Comparison of ENCODE assay signal across 8 mouse cellular contexts in the genomic region with DNA sequence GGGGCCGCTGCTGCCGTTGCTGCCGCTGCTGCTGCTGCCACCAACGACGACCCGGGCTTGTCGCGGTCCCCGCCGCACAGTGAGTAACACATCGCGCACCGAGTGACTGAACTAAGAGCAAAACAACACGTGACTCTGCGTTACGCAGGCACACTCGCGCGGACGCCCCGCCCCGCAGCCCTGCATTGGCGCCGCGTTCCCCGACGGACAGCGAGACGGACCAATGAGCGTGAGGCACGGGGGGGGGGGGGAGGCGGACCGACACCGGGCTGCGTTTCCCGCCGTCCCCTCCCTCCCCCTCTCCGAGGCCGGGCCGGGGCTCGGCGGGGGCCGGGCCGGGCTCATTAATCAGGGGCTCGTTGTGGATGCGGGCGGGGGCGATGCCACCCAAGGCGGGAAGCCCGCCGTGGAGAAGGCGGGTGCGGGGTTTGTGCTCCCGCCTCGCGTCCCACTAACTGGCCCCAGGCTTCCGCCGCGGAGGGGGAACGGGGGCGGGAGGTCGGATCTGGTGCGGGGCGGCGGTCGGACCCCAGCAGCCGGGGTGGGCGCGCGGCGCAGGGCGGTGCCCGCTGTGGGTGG. TPM values are rescaled to one million over a fixed set of nuclear protein-coding genes. Genes with fewer than 3 reads are reported as not detected.
DNase-seq lines count a peak whose midpoint lies in the region; ATAC-seq and TF ChIP-seq lines count a peak whose summit lies in the region.

No protein-coding gene starts in this region.

- in situ Hi-C loops in CH12.LX (cut with MboI; ENCODE audit: low pct_ligation_motif_present, low pct_unique_long_range_greater_than_20kb, low sequenced_read_pairs): no loop called here

- TF ChIP-seq EP300 in CH12.LX (IDR thresholded peaks at IDR 0.05; ENCODE audit: low read length): no peak

- H3K27ac ChIP-seq in CH12.LX (ENCODE audit: insufficient read depth, low read depth): peak overlapping the region; percentile 46
- peak overlapping the region; percentile 99 for H3K27ac ChIP-seq in forebrain, embryonic 10.5 days
- peak overlapping the region; percentile 99 for H3K27ac ChIP-seq in heart, embryonic 15.5 days
- H3K27ac ChIP-seq in liver, embryonic 12.5 days: peak overlapping the region; percentile 97
- peak overlapping the region; percentile 97 for H3K27ac ChIP-seq in stomach, embryonic 14.5 days (ENCODE audit: low read length)

- H3K4me1 ChIP-seq in CH12.LX (ENCODE audit: control insufficient read depth in 1 of 2, insufficient read depth in 2 of 2): peaks cover 2 to 13% of the 10 kb centered on the region in 2 experiments; a peak in 2 of 4 replicates
- peaks cover 83% of the 10 kb centered on the region for H3K4me1 ChIP-seq in forebrain, embryonic 10.5 days
- H3K4me1 ChIP-seq in heart, embryonic 15.5 days (replicated peaks): peaks cover 47% of the 10 kb centered on the region
- H3K4me1 ChIP-seq in liver, embryonic 12.5 days: peaks cover 52% of the 10 kb centered on the region
- H3K4me1 ChIP-seq in stomach, embryonic 14.5 days (ENCODE audit: control insufficient read depth, insufficient read depth, low read length): peaks cover 39% of the 10 kb centered on the region

- peaks cover 28% of the 10 kb centered on the region for H3K9me3 ChIP-seq in CH12.LX (replicated peaks; ENCODE audit: low read length)
- H3K9me3 ChIP-seq in forebrain, embryonic 10.5 days: no peaks in the 10 kb centered on the region
- H3K9me3 ChIP-seq in heart, embryonic 15.5 days (replicated peaks): no peaks in the 10 kb centered on the region
- H3K9me3 ChIP-seq in liver, embryonic 12.5 days (replicated peaks): no peaks in the 10 kb centered on the region
- H3K9me3 ChIP-seq in stomach, embryonic 14.5 days (ENCODE audit: control insufficient read depth, low read depth, low read length): no peaks in the 10 kb centered on the region

- DNase-seq in CH12.LX (ENCODE audit: extremely low read depth): peak; percentile 65
- peak; percentile 88 for DNase-seq in c-Kit-positive CD71-negative TER-119-negative erythroid progenitor cells, embryonic 14.5 days (ENCODE audit: low read depth)
- peak; percentile 95 for DNase-seq in forebrain, embryonic 10.5 days (ENCODE audit: extremely low spot score, low spot score)
- peak; percentile 98 for DNase-seq in kidney, postnatal 14 days
- peak; percentile 95 to 97 for DNase-seq in natural killer cell, adult 2 months (ENCODE audit: low spot score in 2 of 2)

- peak overlapping the region; percentile 67 for H3K4me2 ChIP-seq in CH12.LX (ENCODE audit: insufficient read depth, low read depth, poor library complexity, severe bottlenecking)
- peak overlapping the region; percentile 90 for H3K4me2 ChIP-seq in heart, embryonic 15.5 days
- peak overlapping the region; percentile 90 for H3K4me2 ChIP-seq in liver, embryonic 12.5 days
- peak overlapping the region; percentile 92 for H3K4me2 ChIP-seq in stomach, embryonic 14.5 days (replicated peaks; ENCODE audit: low read depth, low read length)

- H3K27me3 ChIP-seq in CH12.LX (replicated peaks): no peaks in the 10 kb centered on the region
- peaks cover 56% of the 10 kb centered on the region for H3K27me3 ChIP-seq in forebrain, embryonic 10.5 days (ENCODE audit: poor library complexity, severe bottlenecking)
- no peaks in the 10 kb centered on the region; the same call in 1 of the 2 replicates for H3K27me3 ChIP-seq in heart, embryonic 15.5 days
- H3K27me3 ChIP-seq in liver, embryonic 12.5 days (replicated peaks): peaks cover 14% of the 10 kb centered on the region; the same call in 1 of the 2 replicates
- no peaks in the 10 kb centered on the region for H3K27me3 ChIP-seq in stomach, embryonic 14.5 days (ENCODE audit: control insufficient read depth, insufficient read depth, low read length)

- WGBS in forebrain, embryonic 10.5 days: under 1% methylated on average over 69 of the region's 73 CpGs
- 0% methylated on average over 62 of the region's 73 CpGs for WGBS in heart, embryonic 15.5 days
- 1% methylated on average over 63 of the region's 73 CpGs for WGBS in liver, embryonic 12.5 days (ENCODE audit: insufficient replicate concordance)
- WGBS in stomach, embryonic 14.5 days: under 1% methylated on average over 48 of the region's 73 CpGs

- ATAC-seq in heart, embryonic 15.5 days (replicated peaks; ENCODE audit: insufficient number of reproducible peaks, insufficient read depth, low FRiP score, low read depth): peak; percentile 84
- peak; percentile 85 for ATAC-seq in liver, embryonic 12.5 days
- ATAC-seq in stomach, embryonic 14.5 days (ENCODE audit: insufficient number of reproducible peaks, insufficient read depth, low FRiP score, low read depth): peak; percentile 91

- dilution Hi-C loops in CH12.LX (cut with MboI; ENCODE audit: extremely low pct_ligation_motif_present, extremely low pct_unique_long_range_greater_than_20kb, low sequenced_read_pairs): no loop called here

- peak overlapping the region in 2 of 3 experiments; percentile 53 to 82 for H3K4me3 ChIP-seq in CH12.LX (replicated peaks in 1 of 3; ENCODE audit: low read depth in 2 of 3, low read length in 2 of 3, poor library complexity in 1 of 3)
- H3K4me3 ChIP-seq in forebrain, embryonic 10.5 days: peak overlapping the region; percentile 89
- H3K4me3 ChIP-seq in heart, embryonic 15.5 days: peak overlapping the region; percentile 76
- peak overlapping the region; percentile 88 for H3K4me3 ChIP-seq in liver, embryonic 12.5 days
- H3K4me3 ChIP-seq in stomach, embryonic 14.5 days (ENCODE audit: low read depth, low read length): peak overlapping the region; percentile 71

- peak overlapping the region; percentile 70 for H3K9ac ChIP-seq in CH12.LX (ENCODE audit: insufficient read depth, low read depth)
- peak overlapping the region; percentile 92 for H3K9ac ChIP-seq in heart, embryonic 15.5 days
- peak overlapping the region; percentile 94 for H3K9ac ChIP-seq in liver, embryonic 12.5 days
- peak overlapping the region; percentile 94 for H3K9ac ChIP-seq in stomach, embryonic 14.5 days (replicated peaks; ENCODE audit: low read depth, low read length)

- TF ChIP-seq POLR2A in CH12.LX (IDR thresholded peaks at IDR 0.05; ENCODE audit: low read depth, low read length): peak; percentile 82

- peaks cover 0 to 1% of the 10 kb centered on the region in 2 experiments for H3K36me3 ChIP-seq in CH12.LX (replicated peaks in 1 of 2; ENCODE audit: control insufficient read depth in 1 of 2, insufficient read depth in 1 of 2, low read length in 1 of 2)
- peaks cover 30% of the 10 kb centered on the region for H3K36me3 ChIP-seq in forebrain, embryonic 10.5 days (replicated peaks)
- no peaks in the 10 kb centered on the region for H3K36me3 ChIP-seq in heart, embryonic 15.5 days
- H3K36me3 ChIP-seq in liver, embryonic 12.5 days: peaks cover 27% of the 10 kb centered on the region
- peaks cover 9% of the 10 kb centered on the region for H3K36me3 ChIP-seq in stomach, embryonic 14.5 days (ENCODE audit: control insufficient read depth, insufficient read depth, low read length)

- no peak for TF ChIP-seq RAD21 in CH12.LX (IDR thresholded peaks at IDR 0.05; ENCODE audit: low read depth, low read length)

- no peak for TF ChIP-seq CTCF in CH12.LX (conservative IDR thresholded peaks at IDR 0.05 in 1 of 2, IDR thresholded peaks at IDR 0.05 in 1 of 2; ENCODE audit: low read depth in 2 of 2, low read length in 2 of 2)

- no peaks in the 10 kb centered on the region for H3K79me2 ChIP-seq in CH12.LX (replicated peaks; ENCODE audit: control insufficient read depth, extremely low read depth, insufficient read depth, poor library complexity, severe bottlenecking)

TF ChIP-seq in CH12.LX, 34 proteins besides CTCF, POLR2A, EP300 and RAD21 (continues in another document):
- no peak for TF ChIP-seq E2F4 (IDR thresholded peaks at IDR 0.05; ENCODE audit: insufficient replicate concordance, low read depth, low read length)
- peak; percentile 91 for TF ChIP-seq MAX (IDR thresholded peaks at IDR 0.05; ENCODE audit: low read length)
- no peak for TF ChIP-seq KAT2A (IDR thresholded peaks at IDR 0.05; ENCODE audit: insufficient replicate concordance, low read length)
- no peak for TF ChIP-seq ZKSCAN1 (IDR thresholded peaks at IDR 0.05; ENCODE audit: borderline replicate concordance, low read depth, low read length)
- peak; percentile 48; the same call in 1 of the 2 replicates for TF ChIP-seq NRF1 (IDR thresholded peaks at IDR 0.05; ENCODE audit: low read depth, low read length)
- peak; percentile 17; the same call in 1 of the 2 replicates for TF ChIP-seq MEF2A (IDR thresholded peaks at IDR 0.05; ENCODE audit: borderline replicate concordance, low read depth, low read length)
- peak; percentile 74 for TF ChIP-seq USF2 (conservative IDR thresholded peaks at IDR 0.05; ENCODE audit: low read depth, low read length)
- no peak for TF ChIP-seq ETS1 (conservative IDR thresholded peaks at IDR 0.05; ENCODE audit: low read depth, low read length)
- peak; percentile 88 for TF ChIP-seq USF1 (IDR thresholded peaks at IDR 0.05; ENCODE audit: low read depth, low read length)
- TF ChIP-seq MAZ (IDR thresholded peaks at IDR 0.05; ENCODE audit: low read depth, low read length): peak; percentile 88
- TF ChIP-seq IRF4 (IDR thresholded peaks at IDR 0.05; ENCODE audit: low read depth, low read length): no peak
- TF ChIP-seq TCF12 (IDR thresholded peaks at IDR 0.05; ENCODE audit: low read depth, low read length): peak; percentile 57
- TF ChIP-seq SIN3A (IDR thresholded peaks at IDR 0.05; ENCODE audit: low read length): no peak
- TF ChIP-seq JUN (IDR thresholded peaks at IDR 0.05; ENCODE audit: insufficient read depth, low read depth, low read length): no peak
- no peak; the same call in 1 of the 2 replicates for TF ChIP-seq UBTF (IDR thresholded peaks at IDR 0.05; ENCODE audit: low read depth, low read length)
- TF ChIP-seq GABPA (IDR thresholded peaks at IDR 0.05; ENCODE audit: insufficient replicate concordance, low read depth, low read length): no peak
- peak; percentile 76 for TF ChIP-seq MXI1 (IDR thresholded peaks at IDR 0.05; ENCODE audit: low read depth, low read length)
- TF ChIP-seq ZMIZ1 (IDR thresholded peaks at IDR 0.05; ENCODE audit: low read depth, low read length): peak; percentile 25; the same call in 1 of the 2 replicates
- TF ChIP-seq NELFE (IDR thresholded peaks at IDR 0.05; ENCODE audit: low read depth, low read length): peak; percentile 76
- 0 out of 2 replicates have a peak, but pooled peaks have one; percentile 13 for TF ChIP-seq ELF1 (IDR thresholded peaks at IDR 0.05; ENCODE audit: low read depth, low read length)

RNA-seq across cellular contexts. Expression of a gene that starts 0.7 kb away (rescaled TPM):
- total RNA-seq in CH12.LX (2012; rRNA removed): 1.0 and 1.1 TPM in 2 replicates
- not detected in 2 replicates for total RNA-seq in CH12.LX (2014; rRNA removed)
- polyA plus RNA-seq in CH12.LX (2012; ENCODE audit: insufficient read length, low read depth): 0.18 and 0.24 TPM in 2 replicates
- polyA plus RNA-seq in forebrain, embryonic 10.5 days (2016; fragmentation: Nextera tagmentation; extraction: Ambion mirVana): 5.7 and 6.1 TPM in 2 replicates
- 3.4 and 4.3 TPM in 2 replicates for polyA plus RNA-seq in heart, embryonic 15.5 days (2015; fragmentation: Nextera tagmentation; extraction: Ambion mirVana)
- polyA plus RNA-seq in liver, embryonic 12.5 days (2016; fragmentation: Nextera tagmentation; extraction: Ambion mirVana): 9.6 and 10.4 TPM in 2 replicates
- polyA plus RNA-seq in stomach, embryonic 14.5 days (2014; fragmentation: Nextera tagmentation; extraction: Ambion mirVana): 4.6 and 5.0 TPM in 2 replicates

Comparison
In these comparisons a context has a peak if more than half of its experiments do, and no peak if none do; other contexts are left out.
1. Peak in every context shown above with its lines: DNase-seq, ATAC-seq, H3K4me3 ChIP-seq and H3K27ac ChIP-seq.
2. H3K27ac ChIP-seq: peak in every context shown above with its lines; median percentile 99 in forebrain, embryonic 10.5 days; 99 in heart, embryonic 15.5 days; 97 in liver, embryonic 12.5 days; 97 in stomach, embryonic 14.5 days; 46 in CH12.LX.